Comparison of ENCODE assay signal across 13 mouse cellular contexts in the genomic region with DNA sequence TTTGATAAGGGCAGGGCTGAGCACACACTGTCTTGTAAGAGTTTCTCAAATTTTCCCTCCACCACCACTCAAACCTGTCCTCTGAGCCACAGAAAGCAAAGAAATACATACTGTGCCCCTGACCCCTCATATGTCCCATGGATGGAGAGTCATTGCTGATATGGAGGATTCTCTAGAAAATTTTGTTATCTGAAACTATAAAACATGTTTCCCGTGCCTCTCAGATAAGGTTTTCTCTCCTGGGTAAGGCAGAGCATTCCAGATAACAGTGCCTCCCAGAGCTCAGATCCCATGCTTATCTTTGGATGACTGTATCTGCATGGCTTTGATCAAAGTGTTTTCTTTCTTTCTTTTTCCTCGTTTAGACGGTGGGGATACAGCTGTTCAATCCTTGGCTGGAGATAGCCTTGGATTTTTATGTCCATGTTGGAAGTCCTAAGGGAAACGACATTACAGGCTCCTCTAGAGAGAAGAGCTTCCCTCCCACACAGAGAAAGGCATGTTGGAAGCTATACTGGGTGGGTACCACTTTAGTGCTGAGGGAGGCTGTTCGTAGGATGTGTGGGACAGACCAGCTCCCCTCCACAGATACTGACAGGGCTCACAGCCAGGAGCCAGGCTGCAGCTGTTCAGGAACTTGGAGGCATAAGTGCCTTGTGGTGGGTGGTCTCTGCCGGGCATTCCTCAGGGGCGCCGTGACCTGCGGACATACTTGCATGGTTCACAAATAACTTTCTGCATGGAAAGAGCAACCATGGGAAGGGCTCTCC.
DNase-seq lines count a peak whose midpoint lies in the region; ATAC-seq and TF ChIP-seq lines count a peak whose summit lies in the region.
"Had no signal": no experiment of that assay in that cellular context is flagged by ENCODE, and none has a peak within 500 bp of the region (broad histone marks: within the 10 kb centered on the region; RNA-seq: fewer than 3 reads in every experiment).

No protein-coding gene starts in this region.

- H3K4me1 ChIP-seq in kidney, embryonic 16.5 days (ENCODE audit: insufficient read depth, low read length), result peaks cover 6% of the 10 kb centered on the region; the same call in 1 of the 2 replicates
- H3K4me1 ChIP-seq in kidney, adult 2 months (ENCODE audit: control insufficient read depth, insufficient read depth, low read length), result no peaks in the 10 kb centered on the region
- H3K4me1 ChIP-seq in liver, embryonic 14.5 days (replicated peaks; ENCODE audit: control insufficient read depth in 2 of 2, insufficient read depth in 2 of 2, low read length in 1 of 2), result peaks cover 21 to 28% of the 10 kb centered on the region in 2 experiments

- no peak overlapping the region for H3K9ac ChIP-seq in kidney, embryonic 16.5 days (replicated peaks; ENCODE audit: low read length)
- peak overlapping the region; percentile 34 for H3K9ac ChIP-seq in liver, embryonic 14.5 days (replicated peaks)
- H3K9ac ChIP-seq: embryonic facial prominence, embryonic 15.5 days; hindbrain, embryonic 14.5 days; neural tube, embryonic 15.5 days had no signal

- peak; percentile 92 for TF ChIP-seq EP300 in liver, embryonic 14.5 days (IDR thresholded peaks at IDR 0.05; ENCODE audit: low read depth)

- 0 out of 2 replicates have a peak, but pooled peaks have one; percentile 46 for ATAC-seq in kidney, embryonic 16.5 days (ENCODE audit: low FRiP score, low TSS enrichment)
- peak; percentile 88 for ATAC-seq in liver, embryonic 14.5 days (ENCODE audit: insufficient read depth)

- DNase-seq in embryo, embryonic 10 days (ENCODE audit: low spot score), result peak; percentile 16
- no peak for DNase-seq in embryo, embryonic 9.5 days (ENCODE audit: extremely low spot score)
- DNase-seq in kidney, adult 2 months, result no peak
- peak; percentile 20 for DNase-seq in c-Kit-negative CD71-positive TER-119-positive erythroid progenitor cells, embryonic 14.5 days (ENCODE audit: low read depth, low spot score)
- peak; percentile 63 to 69 (median 66) for DNase-seq in liver, embryonic 14.5 days (ENCODE audit: low read depth in 3 of 3, low spot score in 3 of 3)
- DNase-seq in spleen, adult 18-20 months, result no peak
- DNase-seq in layer of hippocampus, postnatal 25 days (ENCODE audit: extremely low spot score in 1 of 2, low spot score in 1 of 2), result no peak
- DNase-seq: cerebellum, adult 11 months had no signal

- no peak for TF ChIP-seq POLR2A in kidney, adult 2 months (IDR thresholded peaks at IDR 0.05; ENCODE audit: low read depth, low read length)

- no peak overlapping the region for H3K27ac ChIP-seq in kidney, embryonic 16.5 days (ENCODE audit: low read length)
- no peak overlapping the region for H3K27ac ChIP-seq in kidney, adult 2 months (ENCODE audit: insufficient read depth, low read depth, low read length)
- peak overlapping the region; percentile 71 for H3K27ac ChIP-seq in liver, embryonic 14.5 days
- H3K27ac ChIP-seq: embryonic facial prominence, embryonic 15.5 days; hindbrain, embryonic 14.5 days; midbrain, embryonic 10.5 days; neural tube, embryonic 15.5 days had no signal

- H3K4me2 ChIP-seq in kidney, embryonic 16.5 days (replicated peaks; ENCODE audit: low read depth, low read length), result no peak overlapping the region
- H3K4me2 ChIP-seq in liver, embryonic 14.5 days (ENCODE audit: low read depth), result peak overlapping the region; percentile 71
- H3K4me2 ChIP-seq: embryonic facial prominence, embryonic 15.5 days; hindbrain, embryonic 14.5 days; neural tube, embryonic 15.5 days had no signal

- H3K36me3 ChIP-seq in kidney, embryonic 16.5 days (ENCODE audit: insufficient read depth, low read length), result no peaks in the 10 kb centered on the region
- H3K36me3 ChIP-seq in kidney, adult 2 months (ENCODE audit: control insufficient read depth, insufficient read depth, low read length), result no peaks in the 10 kb centered on the region
- H3K36me3 ChIP-seq in liver, embryonic 14.5 days (replicated peaks; ENCODE audit: control insufficient read depth, insufficient read depth, low read depth), result no peaks in the 10 kb centered on the region
- H3K36me3 ChIP-seq: embryonic facial prominence, embryonic 15.5 days; midbrain, embryonic 10.5 days; neural tube, embryonic 15.5 days had no signal

- H3K4me3 ChIP-seq in kidney, embryonic 16.5 days (ENCODE audit: low read length), result no peak overlapping the region
- no peak overlapping the region for H3K4me3 ChIP-seq in kidney, adult 2 months (ENCODE audit: insufficient read depth, low read depth, low read length)
- peak overlapping the region; percentile 14 to 21; a peak in 3 of 4 replicates for H3K4me3 ChIP-seq in liver, embryonic 14.5 days (ENCODE audit: insufficient read depth in 1 of 2, low read depth in 2 of 2, low read length in 2 of 2)
- H3K4me3 ChIP-seq: embryonic facial prominence, embryonic 15.5 days; midbrain, embryonic 10.5 days; neural tube, embryonic 15.5 days had no signal

- H3K9me3 ChIP-seq in kidney, embryonic 16.5 days (ENCODE audit: low read length), result no peaks in the 10 kb centered on the region
- no peaks in the 10 kb centered on the region for H3K9me3 ChIP-seq in liver, embryonic 14.5 days (ENCODE audit: control insufficient read depth, low read length)
- H3K9me3 ChIP-seq: embryonic facial prominence, embryonic 15.5 days; midbrain, embryonic 10.5 days; neural tube, embryonic 15.5 days had no signal

- no peaks in the 10 kb centered on the region for H3K27me3 ChIP-seq in kidney, embryonic 16.5 days (ENCODE audit: insufficient read depth, low read length)
- H3K27me3 ChIP-seq in kidney, adult 2 months (replicated peaks; ENCODE audit: control insufficient read depth, insufficient read depth, low read length), result no peaks in the 10 kb centered on the region
- no peaks in the 10 kb centered on the region; the same call in 1 of the 2 replicates for H3K27me3 ChIP-seq in liver, embryonic 14.5 days (ENCODE audit: control insufficient read depth, insufficient read depth, low read length)
- H3K27me3 ChIP-seq: embryonic facial prominence, embryonic 15.5 days; neural tube, embryonic 15.5 days had no signal

- 39% methylated on average over 9 of the region's 9 CpGs for whole genome bisulfite sequencing in kidney, embryonic 16.5 days
- 42% methylated on average over 9 of the region's 9 CpGs for WGBS in kidney, adult 2 months
- 37% methylated on average over 9 of the region's 9 CpGs for WGBS in liver, embryonic 14.5 days (ENCODE audit: insufficient replicate concordance)

- TF ChIP-seq CTCF in kidney, adult 2 months (conservative IDR thresholded peaks at IDR 0.05; ENCODE audit: insufficient read depth, insufficient read length, low read depth, low read length), result no peak
- no peak for TF ChIP-seq CTCF in liver, embryonic 14.5 days (IDR thresholded peaks at IDR 0.05; ENCODE audit: low read depth)

Comparison
In these comparisons a context has a peak if more than half of its experiments do, and no peak if none do; other contexts are left out.
1. DNase-seq: peak in embryo, embryonic 10 days (single experiment), c-Kit-negative CD71-positive TER-119-positive erythroid progenitor cells, embryonic 14.5 days (single experiment) and liver, embryonic 14.5 days (3 of 3); none in embryo, embryonic 9.5 days (single experiment), kidney, adult 2 months (single experiment), spleen, adult 18-20 months (0 of 2) and layer of hippocampus, postnatal 25 days (0 of 2).
2. H3K4me3 ChIP-seq: peak in liver, embryonic 14.5 days (2 of 2); none in kidney, embryonic 16.5 days (single experiment) and kidney, adult 2 months (single experiment).